Mouse (Mus musculus) lung, postnatal 0 days (tissue): ENCODE data around the gene Nkrf. TPM values are rescaled to one million over a fixed set of nuclear protein-coding genes. Genes with fewer than 3 reads are reported as not detected.

Source experiments
- ATAC-seq: fragments of 200-750 bp; cut with Nextera tagmentation; 2 replicates; pipeline ENCODE4 v1.8.0; 2017; ENCODE audit warnings: moderate library complexity
- DNase-seq: peaks from one replicate; pipeline ENCODE4 v3.0.0-alpha.2; 2016; ENCODE audit warnings: low spot score
- H3K27ac ChIP-seq: fragments of 300-500 bp; sonication (generic); 2 replicates; pipeline ENCODE4 v1.5.1; 2014; ENCODE audit warnings: antibody characterized with exemption, mild to moderate bottlenecking, low read length, mixed read lengths
- H3K27me3 ChIP-seq: fragments of 300-500 bp; sonication (generic); replicated peaks from 2 replicates; pipeline ENCODE4 v1.6.1; 2014; ENCODE audit warnings: low read length, mixed read lengths; ENCODE audit not compliant: insufficient read depth
- H3K36me3 ChIP-seq: fragments of 300-500 bp; sonication (generic); 2 replicates; pipeline ENCODE4 v1.6.1; 2014; ENCODE audit warnings: low read length, mixed read lengths; ENCODE audit not compliant: insufficient read depth
- H3K4me1 ChIP-seq: fragments of 300-500 bp; sonication (generic); 2 replicates; pipeline ENCODE4 v1.6.1; 2014; ENCODE audit warnings: antibody characterized with exemption, low read depth, low read length, mixed read lengths; ENCODE audit not compliant: insufficient read depth
- H3K4me2 ChIP-seq: fragments of 300-500 bp; sonication (generic); replicated peaks from 2 replicates; pipeline ENCODE4 v1.6.1; 2014; ENCODE audit warnings: low read depth, mild to moderate bottlenecking, low read length, moderate library complexity, mixed read lengths
- H3K4me3 ChIP-seq: fragments of 300-500 bp; sonication (generic); 2 replicates; pipeline ENCODE4 v1.5.1; 2014; ENCODE audit warnings: low read depth, low read length
- H3K9ac ChIP-seq: fragments of 300-500 bp; sonication (generic); replicated peaks from 2 replicates; pipeline ENCODE4 v1.6.1; 2014; ENCODE audit warnings: low read depth, mild to moderate bottlenecking
- H3K9me3 ChIP-seq: fragments of 300-500 bp; sonication (generic); 2 replicates; pipeline ENCODE4 v1.6.1; 2016; ENCODE audit warnings: low read length, mixed read lengths
- CTCF ChIP-seq: IDR thresholded peaks from 2 replicates; pipeline ENCODE4 v1.5.1; 2016; ENCODE audit warnings: antibody characterized with exemption, mild to moderate bottlenecking
- EP300 ChIP-seq: IDR thresholded peaks from 2 replicates; pipeline ENCODE4 v1.6.1; 2016; ENCODE audit warnings: antibody characterized with exemption, mild to moderate bottlenecking, control low read depth
- WGBS: fragments of 180-500 bp; shearing (Covaris S2); extraction: QIAGEN DNeasy Blood & Tissue Kit; methylation state at CpG from one replicate; pipeline ENCODE4 v1.1.7; 2014; 5-methylcytosine and 5-hydroxymethylcytosine counted together
- polyA plus RNA-seq: library from polyadenylated mRNA; unstranded; fragments of >200 nt; fragmentation: Nextera tagmentation; extraction: Ambion mirVana; gene quantifications from 2 replicates; pipeline ENCODE4 v1.2.1, GENCODE M21; 2015

Nkrf gene
- polyA plus RNA-seq, 1 experiment from 2014 or later, result 0.97 TPM

DNA sequence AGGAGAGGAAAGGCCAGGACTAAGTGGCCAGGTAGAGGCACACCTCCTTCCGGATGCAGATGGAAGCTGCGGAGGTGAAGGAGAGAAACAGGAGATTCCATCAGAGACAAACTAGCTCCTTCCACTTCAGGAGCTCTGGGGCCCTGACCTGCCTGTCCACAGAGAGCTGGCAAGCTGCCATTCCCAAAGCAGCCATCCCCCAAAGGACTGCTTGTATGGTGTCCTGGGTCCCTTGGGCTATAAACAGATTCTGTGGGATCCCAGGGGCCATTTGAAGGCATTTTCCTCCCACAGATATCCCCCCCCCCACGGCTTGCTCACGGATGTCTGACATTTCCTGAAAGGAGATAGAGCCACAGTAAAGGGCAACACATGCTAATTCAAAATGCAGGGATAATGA is 26.1 kb upstream of the Nkrf start:
- TF ChIP-seq EP300 (no peak), CTCF (no peak)
- ATAC-seq (no peak), DNase-seq (no peak)
- H3K36me3 ChIP-seq, result no peaks in the 10 kb centered on the region
- WGBS, result 79% methylated on average over 4 of the region's 4 CpGs
- no peaks in the 10 kb centered on the region for H3K27me3 ChIP-seq
- H3K9ac ChIP-seq, result no peak overlapping the region
- H3K27ac ChIP-seq, result no peak overlapping the region
- no peak overlapping the region for H3K4me2 ChIP-seq
- H3K4me1 ChIP-seq, result no peaks in the 10 kb centered on the region
- no peak overlapping the region for H3K4me3 ChIP-seq
- no peaks in the 10 kb centered on the region for H3K9me3 ChIP-seq

DNA sequence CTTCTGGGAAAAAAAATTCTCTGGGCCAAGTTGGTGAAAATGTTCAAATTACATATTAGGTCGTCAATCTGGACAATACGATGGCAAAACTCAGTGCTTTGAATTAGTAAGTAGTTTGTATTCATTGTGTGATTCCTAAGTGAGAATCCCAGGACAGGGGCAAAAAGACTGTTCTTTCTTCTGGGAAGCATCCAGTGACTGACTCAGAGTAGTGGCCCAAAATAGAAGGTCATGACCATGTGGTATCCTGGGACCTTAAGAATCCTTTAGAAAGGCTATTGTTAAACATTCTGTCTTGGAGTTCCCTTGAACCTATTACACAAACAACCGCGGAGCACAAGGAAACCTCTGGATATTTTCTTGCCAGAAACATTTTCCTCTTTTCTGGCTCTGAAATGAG is 18.6 kb upstream of the Nkrf start:
- no peak overlapping the region for H3K9ac ChIP-seq
- no peak overlapping the region for H3K4me3 ChIP-seq
- WGBS, result 83% methylated on average over 4 of the region's 4 CpGs
- no peaks in the 10 kb centered on the region for H3K4me1 ChIP-seq
- no peaks in the 10 kb centered on the region for H3K36me3 ChIP-seq
- no peak for DNase-seq
- H3K9me3 ChIP-seq, result no peaks in the 10 kb centered on the region
- no peak overlapping the region for H3K4me2 ChIP-seq
- no peak for ATAC-seq
- no peaks in the 10 kb centered on the region for H3K27me3 ChIP-seq
- TF ChIP-seq CTCF (no peak), EP300 (no peak)
- no peak overlapping the region for H3K27ac ChIP-seq

- Histone ChIP-seq H3K27ac (no peak overlapping the region), H3K4me2 (no peak overlapping the region), H3K9me3 (no peaks in the 10 kb centered on the region), H3K4me3 (no peak overlapping the region), H3K36me3 (no peaks in the 10 kb centered on the region), H3K4me1 (no peaks in the 10 kb centered on the region), H3K9ac (no peak overlapping the region), H3K27me3 (no peaks in the 10 kb centered on the region)
- 55% methylated on average over 1 of the region's 1 CpGs for WGBS
- ATAC-seq (no peak), DNase-seq (peak; percentile 19)
- TF ChIP-seq EP300 (no peak), CTCF (no peak)
Measured at GRCm38 (mm10) chrX:36917749-36918148, 15.1 kb upstream of the Nkrf start.

DNA sequence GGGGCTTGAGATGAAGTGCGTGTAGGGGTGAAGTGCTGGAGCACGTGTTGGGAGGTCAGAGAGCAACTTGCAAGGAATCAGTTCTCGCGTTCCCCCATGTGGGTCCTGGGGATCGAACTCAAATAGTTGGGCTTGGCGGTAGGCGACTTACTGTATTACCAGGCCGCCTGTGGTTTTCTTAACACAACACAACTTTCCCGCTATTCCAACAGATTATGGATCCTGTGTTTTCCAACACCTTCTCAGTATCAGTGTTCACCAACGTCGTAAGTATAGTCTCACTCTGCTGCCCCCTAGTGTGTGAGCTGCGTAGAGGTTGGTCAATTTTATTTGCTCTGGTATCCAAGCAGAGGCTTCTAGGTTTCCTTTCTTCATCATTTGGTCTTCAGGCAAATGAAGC is 8.6 kb upstream of the Nkrf start:
- peak; percentile 56 for DNase-seq
- H3K4me3 ChIP-seq, result no peak overlapping the region
- no peak overlapping the region for H3K9ac ChIP-seq
- H3K27me3 ChIP-seq, result no peaks in the 10 kb centered on the region
- TF ChIP-seq EP300 (no peak), CTCF (peak; percentile 76)
- H3K36me3 ChIP-seq, result no peaks in the 10 kb centered on the region
- H3K4me1 ChIP-seq, result no peaks in the 10 kb centered on the region
- H3K9me3 ChIP-seq, result no peaks in the 10 kb centered on the region
- H3K4me2 ChIP-seq, result no peak overlapping the region
- no peak for ATAC-seq
- 43% methylated on average over 12 of the region's 12 CpGs for WGBS
- no peak overlapping the region for H3K27ac ChIP-seq

GRCm38 (mm10) chrX:36906539-36906938 is 3.8 kb upstream of the Nkrf start:
- DNase-seq, result peak; percentile 14
- H3K9me3 ChIP-seq, result no peaks in the 10 kb centered on the region
- ATAC-seq, result no peak
- H3K36me3 ChIP-seq, result no peaks in the 10 kb centered on the region
- no peak overlapping the region for H3K4me2 ChIP-seq
- 17% methylated on average over 5 of the region's 5 CpGs for WGBS
- no peaks in the 10 kb centered on the region for H3K4me1 ChIP-seq
- TF ChIP-seq EP300 (no peak), CTCF (peak; percentile 48)
- no peak overlapping the region for H3K9ac ChIP-seq
- H3K27ac ChIP-seq, result no peak overlapping the region
- H3K27me3 ChIP-seq, result no peaks in the 10 kb centered on the region
- H3K4me3 ChIP-seq, result no peak overlapping the region

- peak overlapping the region; percentile 69 for H3K4me2 ChIP-seq
- ATAC-seq (peak; percentile 97), DNase-seq (peak; percentile 92)
- TF ChIP-seq CTCF (peak; percentile 16; the same call in 1 of the 2 replicates), EP300 (peak; percentile 58)
- peak overlapping the region; percentile 36; the same call in 1 of the 2 replicates for H3K9ac ChIP-seq
- no peaks in the 10 kb centered on the region for H3K27me3 ChIP-seq
- H3K27ac ChIP-seq, result no peak overlapping the region
- no peaks in the 10 kb centered on the region for H3K9me3 ChIP-seq
- no peaks in the 10 kb centered on the region for H3K4me1 ChIP-seq
- H3K36me3 ChIP-seq, result no peaks in the 10 kb centered on the region
- peak overlapping the region; percentile 42 for H3K4me3 ChIP-seq
- 9% methylated on average over 16 of the region's 32 CpGs for WGBS
Measured at GRCm38 (mm10) chrX:36903115-36903768, 543 bp upstream of the Nkrf start.
